Mouse (Mus musculus) megakaryocyte, embryonic 14.5 days (primary cell): ENCODE data around the gene Xylt1.

ENCODE experiments used
- FLI1 ChIP-seq: IDR thresholded peaks from 2 replicates; pipeline ENCODE4 v1.6.1; 2012; ENCODE audit warnings: low read length, inconsistent platforms, mixed read lengths
- GATA1 ChIP-seq: IDR thresholded peaks from 3 replicates; pipeline ENCODE4 v1.6.1; 2012; ENCODE audit warnings: mixed read lengths, low read length, inconsistent platforms, borderline replicate concordance

GRCm38 (mm10) chr7:117503714-117504113 is 122.9 kb downstream of the Xylt1 start:
- no peak for TF ChIP-seq FLI1
- TF ChIP-seq GATA1, result no peak
